Mouse (Mus musculus) kidney, postnatal 14 days (tissue): Measurements from ENCODE around the gene Bckdha.

Experiments used
- DNase-seq: peaks from one replicate; pipeline ENCODE4 v3.0.0; 2022; ENCODE audit warnings: mixed read lengths

Gene Bckdha

GRCm38 (mm10) chr7:25658657-25659472 is at the start of gene Bckdha, which contains the start of gene Exosc5:
Gene Bckdha, minus strand, starts transcription at chr7:25658981.
Gene Exosc5, plus strand, starts transcription at chr7:25659164.
- DNase-seq, result peak; percentile 100

- peak; percentile 75 for DNase-seq
These were observed 49.0 kb upstream of the Bckdha start for GRCm38 (mm10) chr7:25707581-25708292.

GRCm38 (mm10) chr7:25706578-25707170 is 47.9 kb upstream of the Bckdha start:
- DNase-seq, result no peak

- DNase-seq, result peak; percentile 62
These were observed 47.0 kb upstream of the Bckdha start for GRCm38 (mm10) chr7:25705801-25706251.

GRCm38 (mm10) chr7:25704716-25705364 is 46.1 kb upstream of the Bckdha start:
- no peak for DNase-seq

- DNase-seq, result no peak
These were observed 45.2 kb upstream of the Bckdha start for GRCm38 (mm10) chr7:25703793-25704494.

- DNase-seq, result no peak
These were observed 43.6 kb upstream of the Bckdha start for GRCm38 (mm10) chr7:25702350-25702749.

- DNase-seq, result no peak
These were observed 42.0 kb upstream of the Bckdha start for GRCm38 (mm10) chr7:25700732-25701131.

- DNase-seq, result no peak
These were observed 41.1 kb upstream of the Bckdha start for GRCm38 (mm10) chr7:25699851-25700250.

- no peak for DNase-seq
These were observed 35.3 kb upstream of the Bckdha start for GRCm38 (mm10) chr7:25694104-25694503.

GRCm38 (mm10) chr7:25690051-25690450 is 31.3 kb upstream of the Bckdha start:
- DNase-seq, result no peak

GRCm38 (mm10) chr7:25689603-25690021 is 30.8 kb upstream of the Bckdha start:
- DNase-seq, result no peak

GRCm38 (mm10) chr7:25688810-25689586 is 30.2 kb upstream of the Bckdha start:
- peak; percentile 86 for DNase-seq

GRCm38 (mm10) chr7:25687811-25688401 is 29.1 kb upstream of the Bckdha start:
- DNase-seq, result peak; percentile 69

GRCm38 (mm10) chr7:25686680-25687531 is 28.1 kb upstream of the Bckdha start, which contains the start of gene Tgfb1:
Gene Tgfb1, plus strand, starts transcription at chr7:25687002.
- DNase-seq, result peak; percentile 87

GRCm38 (mm10) chr7:25685926-25686470 is 27.2 kb upstream of the Bckdha start:
- DNase-seq, result no peak

GRCm38 (mm10) chr7:25684659-25685058 is 25.9 kb upstream of the Bckdha start:
- DNase-seq, result no peak

- DNase-seq, result peak; percentile 54
These were observed 24.8 kb upstream of the Bckdha start for GRCm38 (mm10) chr7:25683474-25684180.
